Mouse (Mus musculus) right cerebral cortex, adult 18-20 months (tissue): Measurements from ENCODE around the gene Aoc1.

Source experiments
- DNase-seq: peaks from one replicate; pipeline ENCODE4 v3.0.0; 2022; ENCODE audit warnings: mixed read lengths

The Aoc1 gene

GRCm38 (mm10) chr6:48872596-48872995, at the start of gene Aoc1:
TSS of gene Aoc1 (plus strand) at chr6:48872896.
- no peak for DNase-seq

GRCm38 (mm10) chr6:48825016-48825415, 47.7 kb upstream of the Aoc1 start:
- DNase-seq = no peak

- DNase-seq = no peak
Measured at GRCm38 (mm10) chr6:48828976-48829375, 43.7 kb upstream of the Aoc1 start.

GRCm38 (mm10) chr6:48829651-48830050, 43.0 kb upstream of the Aoc1 start:
- no peak for DNase-seq

- DNase-seq = no peak
Measured at GRCm38 (mm10) chr6:48830241-48830640, 42.5 kb upstream of the Aoc1 start.

- DNase-seq = no peak
Measured at GRCm38 (mm10) chr6:48831141-48831540, 41.6 kb upstream of the Aoc1 start.

GRCm38 (mm10) chr6:48832426-48832825, 40.3 kb upstream of the Aoc1 start:
- no peak for DNase-seq

- DNase-seq = no peak
Measured at GRCm38 (mm10) chr6:48833515-48833914, 39.2 kb upstream of the Aoc1 start.

- DNase-seq = no peak
Measured at GRCm38 (mm10) chr6:48835241-48835640, 37.5 kb upstream of the Aoc1 start.

- DNase-seq = no peak
Measured at GRCm38 (mm10) chr6:48836146-48836545, 36.5 kb upstream of the Aoc1 start.

GRCm38 (mm10) chr6:48837516-48837915, 35.2 kb upstream of the Aoc1 start:
- no peak for DNase-seq

- no peak for DNase-seq
Measured at GRCm38 (mm10) chr6:48838321-48839080, 34.2 kb upstream of the Aoc1 start.

GRCm38 (mm10) chr6:48840371-48840969, 32.2 kb upstream of the Aoc1 start, which contains the start of gene Tmem176a:
TSS of gene Tmem176a (plus strand) at chr6:48840919.
- DNase-seq = peak; percentile 8

- DNase-seq = peak; percentile 80
Measured at GRCm38 (mm10) chr6:48840973-48841625, 31.6 kb upstream of the Aoc1 start, which contains the start of gene Tmem176b. TSS of gene Tmem176b (minus strand) at chr6:48841496.

GRCm38 (mm10) chr6:48842111-48842842, 30.4 kb upstream of the Aoc1 start:
- DNase-seq = no peak

GRCm38 (mm10) chr6:48845086-48845485, 27.6 kb upstream of the Aoc1 start:
- DNase-seq = no peak

GRCm38 (mm10) chr6:48851820-48852491, 20.7 kb upstream of the Aoc1 start:
- no peak for DNase-seq

GRCm38 (mm10) chr6:48854155-48854554, 18.5 kb upstream of the Aoc1 start:
- DNase-seq = no peak

GRCm38 (mm10) chr6:48857613-48858302, 14.9 kb upstream of the Aoc1 start:
- DNase-seq = no peak

GRCm38 (mm10) chr6:48860130-48860815, 12.4 kb upstream of the Aoc1 start:
- peak; percentile 31 for DNase-seq

GRCm38 (mm10) chr6:48860851-48861250, 11.8 kb upstream of the Aoc1 start:
- DNase-seq = no peak
